Mouse (Mus musculus): ENCODE results near the gene Gm3012.
"Not testable (repeated sequence)": the region's sequence is repeated elsewhere in the genome, so short reads cannot be mapped to it uniquely, and the experiment has no call there.

The Gm3012 gene

GRCm38 (mm10) chr14:3634212-3634611 lies at the start of gene Gm3012:
Gm3012 (plus strand) TSS chr14:3634512.
- not testable (repeated sequence) for DNase-seq

DNA sequence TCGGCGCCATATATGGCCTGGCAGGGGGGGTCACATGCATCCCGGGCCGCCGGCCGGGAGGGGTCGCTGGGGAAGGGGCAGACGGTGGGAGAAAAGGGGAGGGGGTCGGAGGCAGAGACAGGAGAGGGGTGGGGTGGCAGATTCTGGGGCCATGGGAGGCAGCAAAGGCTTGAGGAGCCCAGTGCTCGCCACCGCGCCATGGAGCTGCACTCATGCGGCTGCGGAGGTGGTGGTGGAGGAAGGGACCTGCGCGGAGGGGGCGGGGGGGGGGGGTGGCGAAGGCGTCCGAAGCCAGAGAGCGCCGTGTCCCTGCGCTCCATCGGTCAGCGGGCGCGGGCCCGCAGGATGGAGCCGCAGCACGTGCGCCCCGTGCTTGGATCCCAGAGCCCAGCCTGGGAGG lies 17.4 kb downstream of the Gm3012 start, which contains the start of gene Gm3020:
Gene Gm3020, plus strand, starts transcription at position 301 of the 400 bp plus-strand sequence.
- not testable (repeated sequence) for DNase-seq

DNA sequence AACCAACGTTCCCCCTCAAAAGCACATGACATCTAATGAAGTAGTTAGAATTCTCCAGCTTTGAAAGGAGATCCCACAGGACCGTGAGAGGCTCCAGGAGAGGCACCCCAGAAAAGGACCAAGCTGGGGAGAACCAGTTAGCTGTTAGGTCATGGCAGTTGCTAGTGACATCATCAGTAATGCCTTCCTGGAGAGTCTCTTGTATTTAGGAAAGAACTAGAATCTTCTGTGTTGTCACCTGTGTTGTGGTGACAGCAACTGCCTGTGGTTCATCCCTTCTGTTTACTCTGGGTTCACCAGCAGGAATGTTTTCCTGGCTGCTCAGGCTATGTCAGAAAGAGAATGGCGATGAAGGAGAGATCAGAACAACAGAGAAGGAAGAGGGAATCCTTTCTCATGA lies 54.2 kb downstream of the Gm3012 start, which contains the start of gene Gm3043:
Gene Gm3043, plus strand, starts transcription at position 301 of the 400 bp plus-strand sequence.
- not testable (repeated sequence) for DNase-seq
